Mouse (Mus musculus): ENCODE measurements around the gene Zfp280b.
"Not testable (repeated sequence)": the region's sequence is repeated elsewhere in the genome, so short reads cannot be mapped to it uniquely, and the experiment has no call there.

The Zfp280b gene

GRCm38 (mm10) chr10:76030496-76030895, 2.0 kb upstream of the Zfp280b start:
- DNase-seq (ENCODE audit: low spot score) = no peak

DNA sequence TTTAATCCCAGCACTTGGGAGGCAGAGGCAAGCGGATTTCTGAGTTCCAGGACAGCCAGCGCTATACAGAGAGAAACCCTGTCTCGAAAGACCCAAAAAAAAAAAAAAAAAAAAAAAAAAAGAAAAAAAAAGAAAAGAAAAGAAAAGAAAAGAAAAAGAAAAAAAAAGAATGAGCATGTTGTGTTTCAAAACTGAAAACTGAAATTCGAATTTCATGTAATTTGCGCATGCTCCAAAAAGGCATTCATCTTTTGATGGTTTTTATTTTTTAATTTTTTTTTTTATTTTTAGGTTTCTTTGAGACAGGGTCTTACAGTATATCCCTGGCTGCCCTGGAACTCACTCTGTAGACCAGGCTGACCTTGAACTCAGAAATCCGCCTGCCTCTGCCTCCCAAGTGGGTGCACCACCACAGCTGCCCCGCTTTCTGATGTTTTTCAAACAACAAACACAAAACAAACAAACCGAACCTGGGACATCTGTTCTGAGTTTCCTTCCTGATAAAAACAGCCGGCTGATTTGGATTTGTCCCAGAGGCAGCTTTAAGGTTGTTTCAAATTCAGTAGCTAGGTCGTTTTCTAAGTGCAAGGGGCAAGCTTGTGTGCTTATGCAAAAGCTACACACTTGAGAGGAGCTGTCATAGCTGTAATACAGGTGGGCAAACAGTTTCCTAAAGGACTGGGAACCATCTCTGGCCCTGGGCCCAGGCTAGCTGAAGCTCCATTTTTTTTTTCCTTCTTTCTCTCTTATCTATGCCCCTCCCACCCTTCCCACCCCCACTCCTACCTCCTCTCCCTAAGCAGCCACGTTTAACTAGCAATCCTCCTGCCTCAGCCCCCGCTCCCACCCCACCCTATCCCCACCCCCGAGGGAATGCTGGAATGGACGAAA, 694 bp upstream of the Zfp280b start:
- peak; percentile 61 for DNase-seq (ENCODE audit: low spot score)

DNA sequence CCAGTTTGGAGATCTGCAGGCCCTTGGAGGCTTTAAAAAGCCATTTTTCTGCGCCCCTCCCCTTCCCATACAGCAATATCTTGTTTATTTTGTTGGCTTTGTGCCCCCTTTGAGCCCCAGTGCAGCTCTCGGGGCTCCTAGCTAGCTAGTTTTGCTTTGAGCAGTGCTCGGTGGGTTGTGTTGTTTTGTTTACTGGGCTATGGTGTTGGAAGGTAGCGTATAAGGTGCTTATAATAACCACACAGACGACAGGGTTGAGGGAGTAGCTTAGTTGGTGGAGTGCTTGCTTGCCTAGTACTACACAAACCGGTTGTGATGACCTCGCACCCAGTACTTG, 637 bp downstream of the Zfp280b start:
- DNase-seq (ENCODE audit: low spot score) = no peak

DNA sequence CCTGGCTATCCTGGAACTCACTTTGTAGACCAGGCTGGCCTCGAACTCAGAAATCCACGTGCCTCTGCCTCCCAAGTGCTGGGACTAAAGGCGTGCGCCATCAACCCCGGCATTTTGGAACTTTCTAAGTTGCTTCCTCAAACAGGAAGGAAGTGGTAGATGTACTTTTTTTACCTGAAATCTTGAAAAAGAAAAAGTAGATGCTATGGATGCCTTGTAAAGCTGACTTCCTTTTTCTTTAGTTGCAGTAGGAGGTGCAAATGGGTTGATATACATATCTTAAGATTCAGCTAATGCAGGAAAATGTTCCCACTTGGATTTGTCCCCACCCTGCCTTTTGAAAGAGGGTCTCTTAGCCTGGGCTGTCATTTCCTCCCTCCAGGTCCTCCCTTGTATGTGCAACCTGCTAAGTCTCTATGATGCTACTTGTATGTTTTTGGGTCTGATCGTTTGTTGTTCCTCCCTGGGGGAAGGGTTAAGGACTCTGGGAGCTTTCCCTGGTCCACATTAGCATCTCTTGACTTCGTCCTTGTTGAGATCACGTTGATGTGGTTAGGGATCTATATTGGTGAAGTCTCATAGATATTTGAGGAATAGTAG, 1.7 kb downstream of the Zfp280b start:
- no peak for DNase-seq (ENCODE audit: low spot score)

- no peak for DNase-seq (ENCODE audit: low spot score)
Measured at GRCm38 (mm10) chr10:76035277-76035676, 2.8 kb downstream of the Zfp280b start.

- DNase-seq (ENCODE audit: low spot score) = no peak
Measured at GRCm38 (mm10) chr10:76036962-76037361, 4.5 kb downstream of the Zfp280b start.

DNA sequence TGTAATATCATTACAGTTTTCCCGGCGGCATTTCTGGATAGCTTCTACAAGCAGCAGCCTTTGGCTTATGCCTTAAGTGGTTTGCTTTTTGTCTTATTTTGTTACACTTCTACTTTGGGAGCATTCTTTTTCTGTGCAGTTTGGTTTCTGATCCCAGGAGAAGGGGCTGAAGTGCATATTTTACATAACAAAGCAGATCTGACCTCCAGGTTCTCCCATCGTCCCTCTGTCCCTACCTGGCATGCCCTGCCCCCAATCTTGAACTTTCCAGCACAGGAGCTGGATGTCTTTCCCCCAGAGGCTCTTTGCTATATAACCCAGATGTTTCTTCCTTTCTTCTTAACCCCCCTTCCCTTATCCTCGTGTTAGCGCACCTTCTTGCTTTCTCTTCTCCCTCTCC, 12.9 kb downstream of the Zfp280b start:
- DNase-seq (ENCODE audit: low spot score) = no peak

- DNase-seq (ENCODE audit: low spot score) = no peak
Measured at GRCm38 (mm10) chr10:76046754-76047153, 14.3 kb downstream of the Zfp280b start.

DNA sequence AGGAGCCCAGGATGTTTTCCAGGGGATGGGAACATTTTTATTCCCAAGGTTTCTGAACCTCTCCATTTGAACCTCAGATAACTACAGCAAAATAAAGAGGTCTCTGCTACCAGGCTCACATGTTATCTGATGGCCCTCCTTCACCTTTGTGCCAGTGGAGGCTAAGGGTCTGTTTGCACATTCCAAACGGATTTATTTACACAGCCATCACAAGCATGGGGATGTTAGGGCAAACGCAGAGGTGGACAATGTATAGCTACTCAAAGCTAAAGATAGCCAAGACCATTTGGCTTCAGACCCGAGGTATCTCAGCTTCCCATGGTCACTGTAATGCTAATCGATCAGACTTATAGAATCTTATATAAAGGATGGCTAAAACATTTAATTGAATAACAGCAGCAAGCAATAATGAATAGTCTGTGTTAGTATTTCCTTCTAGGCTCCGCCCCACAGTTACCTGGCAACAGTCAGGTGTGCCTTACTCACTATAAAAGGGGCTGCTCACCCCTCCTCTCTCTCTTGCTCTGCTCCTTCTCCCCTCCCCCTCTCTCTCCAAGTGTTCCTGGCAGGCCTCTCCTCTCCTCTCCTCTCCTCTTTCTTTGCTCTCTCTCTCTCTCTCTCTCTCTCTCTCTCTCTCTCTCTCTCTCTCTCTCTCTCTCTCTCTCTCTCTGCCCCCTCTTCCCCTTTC, 14.9 kb downstream of the Zfp280b start:
- DNase-seq (ENCODE audit: low spot score) = no peak

GRCm38 (mm10) chr10:76048967-76049366, 16.5 kb downstream of the Zfp280b start:
- no peak for DNase-seq (ENCODE audit: low spot score)

DNA sequence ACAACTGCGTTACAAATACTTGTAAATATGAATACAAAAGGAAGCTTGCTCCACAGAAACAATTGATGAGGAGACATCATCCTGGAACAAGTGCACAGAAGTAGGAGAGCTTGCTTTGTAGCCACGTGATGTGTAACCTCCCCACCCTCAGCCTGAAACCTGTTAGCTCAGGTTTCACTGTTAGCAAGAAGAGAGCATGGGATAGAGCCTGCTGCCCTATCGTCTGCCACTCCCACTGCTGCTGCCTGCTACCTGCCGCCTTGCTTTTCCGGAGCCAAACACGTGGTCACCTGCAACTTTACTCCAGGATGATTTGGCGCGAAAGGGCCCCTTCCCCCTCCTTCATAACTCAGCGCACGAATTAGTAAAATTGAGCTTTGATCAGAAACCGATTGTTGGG, 19.4 kb downstream of the Zfp280b start:
- DNase-seq (ENCODE audit: low spot score) = no peak

- no peak for DNase-seq (ENCODE audit: low spot score)
Measured at GRCm38 (mm10) chr10:76062439-76062838, 30.0 kb downstream of the Zfp280b start.

DNA sequence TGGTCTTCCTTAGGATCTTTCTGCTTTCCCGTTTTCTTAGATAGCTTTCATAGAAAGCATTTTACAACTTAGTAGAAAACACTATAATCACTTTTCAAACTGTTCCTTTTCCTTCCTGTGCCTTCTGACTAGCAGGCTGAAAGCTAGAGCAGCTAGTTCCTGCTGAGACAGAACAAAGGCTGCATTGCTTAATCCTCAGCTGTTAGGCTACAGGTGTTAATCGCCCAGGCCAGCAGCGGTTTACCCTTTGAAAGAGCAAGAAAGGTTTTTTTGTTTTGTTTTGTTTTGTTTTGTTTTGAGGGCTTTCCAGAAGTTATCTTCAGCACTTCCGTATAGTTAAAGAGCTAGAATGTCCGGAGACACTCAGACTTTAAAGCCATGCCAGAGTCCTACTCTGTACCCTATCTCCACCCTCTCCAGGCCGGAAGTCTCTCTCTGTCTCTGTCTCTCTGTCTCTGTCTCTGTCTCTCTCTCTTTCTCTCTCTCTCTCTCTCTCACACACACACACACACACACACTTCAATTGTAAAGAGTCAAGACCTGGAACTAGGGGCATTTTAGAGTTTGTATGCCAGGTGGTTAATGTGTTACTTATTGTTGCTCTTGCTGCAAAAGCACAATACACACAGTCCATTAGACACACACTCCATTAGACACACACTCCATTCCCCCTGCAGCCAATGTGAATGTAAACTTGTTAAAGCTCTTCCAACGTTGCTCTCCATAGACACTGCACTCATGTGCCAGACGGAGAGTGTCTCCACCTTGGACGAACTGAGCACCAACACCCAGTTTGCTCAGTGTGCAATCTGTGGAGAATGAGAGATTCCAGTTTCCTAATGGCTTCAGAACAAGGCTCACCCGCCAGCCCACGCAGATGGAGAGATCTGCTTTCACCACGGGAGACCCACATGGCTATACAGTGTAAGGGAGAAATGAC, 35.5 kb downstream of the Zfp280b start:
- no peak for DNase-seq (ENCODE audit: low spot score)

DNA sequence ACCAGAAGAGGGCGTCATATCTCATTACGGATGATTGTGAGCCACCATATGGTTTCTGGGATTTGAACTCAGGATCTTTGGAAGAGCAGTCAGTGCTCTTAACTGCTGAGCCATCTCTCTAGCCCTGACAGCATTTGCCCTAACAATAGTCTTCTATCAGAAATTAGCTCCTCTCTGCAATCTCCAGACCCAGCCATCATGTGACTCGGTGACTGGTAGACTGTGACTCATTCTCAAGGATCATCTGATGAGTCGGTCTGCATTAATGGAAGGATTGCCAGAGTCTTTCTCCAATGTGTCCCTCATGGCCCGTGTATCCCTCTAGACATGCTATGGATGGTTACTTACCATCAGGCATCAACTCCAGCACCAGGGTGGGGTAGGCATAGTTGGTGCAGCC, 39.6 kb downstream of the Zfp280b start:
- DNase-seq (ENCODE audit: low spot score) = not testable (repeated sequence)

DNA sequence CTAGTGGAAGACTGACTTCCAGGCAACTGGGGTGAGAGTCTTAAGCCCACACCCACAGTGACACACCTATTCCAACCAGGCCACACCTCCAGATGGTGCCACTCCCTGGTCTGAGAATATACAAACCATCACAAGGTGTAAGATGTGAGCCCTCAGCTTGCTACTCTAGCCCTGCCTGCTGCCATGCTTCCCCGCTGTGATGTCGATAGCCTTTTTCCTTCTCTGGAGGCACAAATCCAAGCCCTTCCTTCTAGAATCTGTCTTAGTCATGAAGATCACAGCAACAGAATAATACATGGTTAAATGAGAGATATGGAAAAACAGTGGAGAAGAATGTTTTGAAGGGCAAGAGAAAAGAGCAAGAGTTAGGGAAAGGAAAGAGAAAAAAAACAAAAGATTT, 44.6 kb downstream of the Zfp280b start:
- DNase-seq (ENCODE audit: low spot score) = not testable (repeated sequence)
